Mouse (Mus musculus) lung, postnatal 0 days (tissue): ENCODE data around the gene Rnf186. TPM values are rescaled to one million over a fixed set of nuclear protein-coding genes. Genes with fewer than 3 reads are reported as not detected.

ENCODE experiments used
- ATAC-seq: fragments of 200-750 bp; cut with Nextera tagmentation; 2 replicates; pipeline ENCODE4 v1.8.0; 2017; ENCODE audit warnings: moderate library complexity
- DNase-seq: peaks from one replicate; pipeline ENCODE4 v3.0.0-alpha.2; 2016; ENCODE audit warnings: low spot score
- H3K27ac ChIP-seq: fragments of 300-500 bp; sonication (generic); 2 replicates; pipeline ENCODE4 v1.5.1; 2014; ENCODE audit warnings: antibody characterized with exemption, mild to moderate bottlenecking, low read length, mixed read lengths
- H3K27me3 ChIP-seq: fragments of 300-500 bp; sonication (generic); replicated peaks from 2 replicates; pipeline ENCODE4 v1.6.1; 2014; ENCODE audit warnings: low read length, mixed read lengths; ENCODE audit not compliant: insufficient read depth
- H3K36me3 ChIP-seq: fragments of 300-500 bp; sonication (generic); 2 replicates; pipeline ENCODE4 v1.6.1; 2014; ENCODE audit warnings: low read length, mixed read lengths; ENCODE audit not compliant: insufficient read depth
- H3K4me1 ChIP-seq: fragments of 300-500 bp; sonication (generic); 2 replicates; pipeline ENCODE4 v1.6.1; 2014; ENCODE audit warnings: antibody characterized with exemption, low read depth, low read length, mixed read lengths; ENCODE audit not compliant: insufficient read depth
- H3K4me2 ChIP-seq: fragments of 300-500 bp; sonication (generic); replicated peaks from 2 replicates; pipeline ENCODE4 v1.6.1; 2014; ENCODE audit warnings: low read depth, mild to moderate bottlenecking, low read length, moderate library complexity, mixed read lengths
- H3K4me3 ChIP-seq: fragments of 300-500 bp; sonication (generic); 2 replicates; pipeline ENCODE4 v1.5.1; 2014; ENCODE audit warnings: low read depth, low read length
- H3K9ac ChIP-seq: fragments of 300-500 bp; sonication (generic); replicated peaks from 2 replicates; pipeline ENCODE4 v1.6.1; 2014; ENCODE audit warnings: low read depth, mild to moderate bottlenecking
- H3K9me3 ChIP-seq: fragments of 300-500 bp; sonication (generic); 2 replicates; pipeline ENCODE4 v1.6.1; 2016; ENCODE audit warnings: low read length, mixed read lengths
- CTCF ChIP-seq: IDR thresholded peaks from 2 replicates; pipeline ENCODE4 v1.5.1; 2016; ENCODE audit warnings: antibody characterized with exemption, mild to moderate bottlenecking
- EP300 ChIP-seq: IDR thresholded peaks from 2 replicates; pipeline ENCODE4 v1.6.1; 2016; ENCODE audit warnings: antibody characterized with exemption, mild to moderate bottlenecking, control low read depth
- WGBS: fragments of 180-500 bp; shearing (Covaris S2); extraction: QIAGEN DNeasy Blood & Tissue Kit; methylation state at CpG from one replicate; pipeline ENCODE4 v1.1.7; 2014; 5-methylcytosine and 5-hydroxymethylcytosine counted together
- polyA plus RNA-seq: library from polyadenylated mRNA; unstranded; fragments of >200 nt; fragmentation: Nextera tagmentation; extraction: Ambion mirVana; gene quantifications from 2 replicates; pipeline ENCODE4 v1.2.1, GENCODE M21; 2015

Rnf186 gene
- polyA plus RNA-seq, 1 experiment from 2014 or later, result 21.6 TPM

DNA sequence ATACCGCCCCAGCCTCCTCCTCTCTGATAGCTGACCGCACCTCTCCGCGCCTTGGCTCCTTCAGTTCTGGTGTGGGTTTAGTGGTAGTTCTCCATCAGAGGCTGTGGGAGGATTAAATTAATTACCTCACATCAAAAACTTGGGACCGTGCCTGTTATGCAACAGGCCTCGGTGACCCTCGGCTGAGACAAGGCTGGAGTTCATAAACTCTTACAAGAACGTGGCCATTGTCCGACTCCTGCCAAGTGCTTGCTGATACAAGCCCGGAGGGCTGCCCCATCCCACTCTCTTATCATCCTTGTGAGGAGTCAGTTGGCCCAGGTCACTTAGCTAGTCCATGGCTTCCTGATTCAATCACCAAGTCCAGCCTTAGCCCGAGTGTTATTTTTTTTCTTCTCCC is 46.4 kb downstream of the Rnf186 start:
- no peak overlapping the region for H3K4me2 ChIP-seq
- ATAC-seq (no peak), DNase-seq (no peak)
- H3K9me3 ChIP-seq, result no peaks in the 10 kb centered on the region
- TF ChIP-seq CTCF (no peak), EP300 (no peak)
- H3K4me1 ChIP-seq, result no peaks in the 10 kb centered on the region
- no peaks in the 10 kb centered on the region for H3K27me3 ChIP-seq
- H3K4me3 ChIP-seq, result no peak overlapping the region
- WGBS, result 68% methylated on average over 11 of the region's 11 CpGs
- H3K27ac ChIP-seq, result no peak overlapping the region
- no peak overlapping the region for H3K9ac ChIP-seq
- H3K36me3 ChIP-seq, result no peaks in the 10 kb centered on the region

DNA sequence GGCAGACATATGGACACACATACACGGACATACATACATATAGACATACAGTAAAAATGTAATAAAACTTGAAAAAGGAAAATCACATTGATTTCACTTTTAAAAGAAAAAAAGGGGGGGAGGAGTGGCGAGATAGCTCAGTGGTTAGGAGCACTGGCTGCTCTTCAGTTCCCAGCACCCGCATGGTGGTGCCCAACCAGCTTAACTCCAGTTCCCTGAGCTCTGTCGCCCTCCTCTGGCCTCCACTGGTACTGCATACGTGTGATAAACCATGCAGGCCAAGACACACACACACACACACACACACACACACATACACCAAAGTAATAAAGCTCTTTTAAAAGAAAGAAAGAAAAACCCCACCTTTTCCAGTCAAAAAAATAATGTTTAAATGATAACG is 47.9 kb downstream of the Rnf186 start:
- no peak overlapping the region for H3K4me3 ChIP-seq
- no peak overlapping the region for H3K4me2 ChIP-seq
- H3K27me3 ChIP-seq, result no peaks in the 10 kb centered on the region
- no peak overlapping the region for H3K27ac ChIP-seq
- H3K36me3 ChIP-seq, result no peaks in the 10 kb centered on the region
- WGBS, result 84% methylated on average over 6 of the region's 6 CpGs
- H3K9me3 ChIP-seq, result no peaks in the 10 kb centered on the region
- peak; percentile 51 for TF ChIP-seq CTCF
- TF ChIP-seq EP300, result no peak
- ATAC-seq (no peak), DNase-seq (no peak)
- H3K4me1 ChIP-seq, result no peaks in the 10 kb centered on the region
- H3K9ac ChIP-seq, result no peak overlapping the region

Other genes starting within 250 kb of the Rnf186 start
- gene Pla2g2c, start 242.3 kb upstream of the Rnf186 start, polyA plus RNA-seq, result 0.43 and 0.53 TPM in 2 replicates
- gene Ubxn10, start 229.9 kb upstream of the Rnf186 start, polyA plus RNA-seq, result 10.1 and 11.7 TPM in 2 replicates
- gene Pla2g2f, start 209.5 kb upstream of the Rnf186 start, polyA plus RNA-seq, result not detected in 2 replicates
- not detected in 2 replicates for gene Pla2g2d, start 191.4 kb upstream of the Rnf186 start, polyA plus RNA-seq
- gene Pla2g5, start 103.6 kb upstream of the Rnf186 start, polyA plus RNA-seq, result 0.29 TPM in 1 of 2 replicates, not detected in the other
- gene Gm13030, start 93.1 kb upstream of the Rnf186 start, polyA plus RNA-seq, result not detected in 2 replicates
- not detected in 2 replicates for gene Pla2g2e, start 89.2 kb upstream of the Rnf186 start, polyA plus RNA-seq
- 3.7 and 4.0 TPM in 2 replicates for gene Otud3, start 53.2 kb upstream of the Rnf186 start, polyA plus RNA-seq
- gene Tmco4, start 5.8 kb downstream of the Rnf186 start, polyA plus RNA-seq, result 8.3 and 8.5 TPM in 2 replicates
- not detected in 2 replicates for gene Htr6, start 108.5 kb downstream of the Rnf186 start, polyA plus RNA-seq
- gene Nbl1, start 125.9 kb downstream of the Rnf186 start, polyA plus RNA-seq, result 141 and 151 TPM in 2 replicates
- 474 and 487 TPM in 2 replicates for gene Minos1, start 164.0 kb downstream of the Rnf186 start, polyA plus RNA-seq
- 401 and 408 TPM in 2 replicates for gene Capzb, start 225.8 kb downstream of the Rnf186 start, polyA plus RNA-seq